ENCODE assay signal across 8 mouse cellular contexts in genomic region chr15:10470941-10471340, GRCm38 (mm10). TPM values are rescaled to one million over a fixed set of nuclear protein-coding genes. Genes with fewer than 3 reads are reported as not detected.
DNase-seq lines count a peak whose midpoint lies in the region; ATAC-seq and TF ChIP-seq lines count a peak whose summit lies in the region.

No protein-coding gene starts in this region.

- no peak for TF ChIP-seq EP300 in MEL (IDR thresholded peaks at IDR 0.05; ENCODE audit: low read depth in 1 of 2, low read length in 2 of 2)

- 0 out of 2 replicates have a peak, but pooled peaks cover 7% of the 10 kb centered on the region for H3K36me3 ChIP-seq in heart, embryonic 16.5 days (ENCODE audit: control insufficient read depth, insufficient read depth)
- H3K36me3 ChIP-seq in MEL (ENCODE audit: control insufficient read depth in 1 of 2, insufficient read depth in 2 of 2, low read length in 2 of 2): peaks cover 5 to 12% of the 10 kb centered on the region in 2 experiments
- peaks cover 14% of the 10 kb centered on the region for H3K36me3 ChIP-seq in hindbrain, embryonic 13.5 days
- peaks cover 10% of the 10 kb centered on the region for H3K36me3 ChIP-seq in midbrain, embryonic 13.5 days

- H3K27ac ChIP-seq in heart, embryonic 16.5 days (ENCODE audit: low read length): peak overlapping the region; percentile 25; the same call in 1 of the 2 replicates
- peak overlapping the region; percentile 30 for H3K27ac ChIP-seq in MEL (ENCODE audit: control insufficient read depth, low read depth, low read length)
- H3K27ac ChIP-seq in hindbrain, embryonic 13.5 days: no peak overlapping the region
- no peak overlapping the region for H3K27ac ChIP-seq in midbrain, embryonic 13.5 days

- peaks cover 30% of the 10 kb centered on the region for H3K79me2 ChIP-seq in MEL (ENCODE audit: control insufficient read depth, insufficient read depth, low read length, poor library complexity)

- H3K4me2 ChIP-seq in heart, embryonic 16.5 days (ENCODE audit: low read depth, low read length): peak overlapping the region; percentile 93
- peak overlapping the region; percentile 82 for H3K4me2 ChIP-seq in hindbrain, embryonic 13.5 days
- peak overlapping the region; percentile 86 for H3K4me2 ChIP-seq in midbrain, embryonic 13.5 days (replicated peaks)

- peak overlapping the region; percentile 92 for H3K4me3 ChIP-seq in heart, embryonic 16.5 days (ENCODE audit: low read length)
- peak overlapping the region; percentile 68 for H3K4me3 ChIP-seq in MEL (ENCODE audit: control insufficient read depth in 1 of 2, insufficient read depth in 1 of 2, low read depth in 2 of 2, low read length in 2 of 2)
- peak overlapping the region; percentile 88 for H3K4me3 ChIP-seq in hindbrain, embryonic 13.5 days
- peak overlapping the region; percentile 69 for H3K4me3 ChIP-seq in midbrain, embryonic 13.5 days (replicated peaks)

- ATAC-seq in heart, embryonic 16.5 days (replicated peaks; ENCODE audit: extremely low read depth, insufficient read depth, low FRiP score): no peak
- no peak; the same call in 1 of the 2 replicates for ATAC-seq in hindbrain, embryonic 13.5 days (ENCODE audit: low FRiP score)
- peak; percentile 28; the same call in 1 of the 2 replicates for ATAC-seq in midbrain, embryonic 13.5 days
- no peak for ATAC-seq in inflammation-experienced regulatory T-cells, adult 6 months
- no peak for ATAC-seq in activated CD4-positive, CD25-positive, alpha-beta regulatory T cell, adult 4 months

- peak overlapping the region; percentile 91 for H3K9ac ChIP-seq in heart, embryonic 16.5 days (ENCODE audit: low read length)
- H3K9ac ChIP-seq in MEL (ENCODE audit: control insufficient read depth, low read depth, low read length, poor library complexity, severe bottlenecking): peak overlapping the region; percentile 66
- peak overlapping the region; percentile 90 for H3K9ac ChIP-seq in hindbrain, embryonic 13.5 days
- H3K9ac ChIP-seq in midbrain, embryonic 13.5 days (replicated peaks): peak overlapping the region; percentile 81

- 13% methylated on average over 3 of the region's 3 CpGs for WGBS in heart, embryonic 16.5 days
- WGBS in hindbrain, embryonic 13.5 days: 13% methylated on average over 3 of the region's 3 CpGs
- WGBS in midbrain, embryonic 13.5 days: 13% methylated on average over 3 of the region's 3 CpGs

- TF ChIP-seq POLR2A in MEL (IDR thresholded peaks at IDR 0.05; ENCODE audit: control insufficient read depth in 1 of 2, insufficient read depth in 1 of 2, low read depth in 1 of 2, low read length in 2 of 2, poor library complexity in 1 of 2): no peak

- H3K4me1 ChIP-seq in heart, embryonic 16.5 days (ENCODE audit: control insufficient read depth, insufficient read depth, low read length): peaks cover 8% of the 10 kb centered on the region; the same call in 1 of the 2 replicates
- H3K4me1 ChIP-seq in MEL (ENCODE audit: control insufficient read depth in 1 of 2, insufficient read depth in 2 of 2, low read length in 2 of 2): peaks cover 5 to 11% of the 10 kb centered on the region in 2 experiments
- peaks cover 23% of the 10 kb centered on the region for H3K4me1 ChIP-seq in hindbrain, embryonic 13.5 days (replicated peaks)
- peaks cover 22% of the 10 kb centered on the region for H3K4me1 ChIP-seq in midbrain, embryonic 13.5 days (replicated peaks)

- no peak for TF ChIP-seq RAD21 in MEL (IDR thresholded peaks at IDR 0.05; ENCODE audit: low read depth, low read length)

- TF ChIP-seq CTCF in MEL (IDR thresholded peaks at IDR 0.05 in 2 of 3, conservative IDR thresholded peaks at IDR 0.05 in 1 of 3; ENCODE audit: control insufficient read depth in 1 of 3, insufficient read depth in 1 of 3, low read depth in 2 of 3, low read length in 3 of 3, poor library complexity in 1 of 3, severe bottlenecking in 1 of 3): no peak

- no peaks in the 10 kb centered on the region for H3K27me3 ChIP-seq in heart, embryonic 16.5 days (ENCODE audit: control insufficient read depth, insufficient read depth, low read length)
- H3K27me3 ChIP-seq in MEL (ENCODE audit: control insufficient read depth in 1 of 2, insufficient read depth in 2 of 2, low read length in 2 of 2): no peaks in the 10 kb centered on the region
- H3K27me3 ChIP-seq in hindbrain, embryonic 13.5 days: no peaks in the 10 kb centered on the region
- H3K27me3 ChIP-seq in midbrain, embryonic 13.5 days: no peaks in the 10 kb centered on the region

- no peak for DNase-seq in heart, adult 9 months (ENCODE audit: low spot score in 2 of 2)
- DNase-seq in MEL (ENCODE audit: low read depth, low spot score): no peak
- no peak for DNase-seq in frontal cortex, postnatal 14 days (ENCODE audit: low spot score in 2 of 2)

- H3K9me3 ChIP-seq in heart, embryonic 16.5 days (replicated peaks; ENCODE audit: control insufficient read depth, low read length): no peaks in the 10 kb centered on the region
- H3K9me3 ChIP-seq in MEL (replicated peaks; ENCODE audit: insufficient read depth, low read length): no peaks in the 10 kb centered on the region
- H3K9me3 ChIP-seq in hindbrain, embryonic 13.5 days: no peaks in the 10 kb centered on the region
- H3K9me3 ChIP-seq in midbrain, embryonic 13.5 days: no peaks in the 10 kb centered on the region

TF ChIP-seq in MEL, 35 proteins besides CTCF, POLR2A, EP300 and RAD21:
- no peak for TF ChIP-seq RCOR1 (IDR thresholded peaks at IDR 0.05; ENCODE audit: low read depth, low read length)
- TF ChIP-seq ETS1 (IDR thresholded peaks at IDR 0.05; ENCODE audit: low read depth, low read length): peak; percentile 2; the same call in 1 of the 2 replicates
TF ChIP-seq in MEL: peak in this region for 1.

RNA-seq across cellular contexts. Expression of gene Dnajc21, which starts 0.6 kb away (rescaled TPM):
- polyA plus RNA-seq in heart, embryonic 16.5 days (2015; fragmentation: Nextera tagmentation; extraction: Ambion mirVana): 6.0 and 6.2 TPM in 2 replicates
- total RNA-seq in MEL (2012; rRNA removed): 40.8 and 44.0 TPM in 2 replicates
- 100 to 1,000 TPM in 1 of 2 experiments, 10 to 100 TPM in 1; 83.6 to 136 TPM for polyA plus RNA-seq in MEL (2012; ENCODE audit: insufficient read depth in 1 of 2, insufficient read length in 2 of 2, low read depth in 1 of 2, low replicate concordance in 2 of 2, missing spikeins in 1 of 2)
- 7.8 and 9.0 TPM in 2 replicates for polyA plus RNA-seq in hindbrain, embryonic 13.5 days (2015; fragmentation: Nextera tagmentation; extraction: Ambion mirVana)
- polyA plus RNA-seq in midbrain, embryonic 13.5 days (2015; fragmentation: Nextera tagmentation; extraction: Ambion mirVana): 9.8 and 10.5 TPM in 2 replicates
- polyA plus RNA-seq in inflammation-experienced regulatory T-cells, adult 6 months (2017; shearing (Covaris generic)): 10 to 100 TPM; 13.1 to 15.4 (median 15.0) TPM
- 10 to 100 TPM; 11.7 to 13.9 TPM for polyA plus RNA-seq in activated CD4-positive, CD25-positive, alpha-beta regulatory T cell, adult 4 months (2017; shearing (Covaris generic))

RNA-seq across cellular contexts. Expression of gene Brix1, which starts 14.8 kb away (rescaled TPM):
- polyA plus RNA-seq in heart, embryonic 16.5 days (2015; fragmentation: Nextera tagmentation; extraction: Ambion mirVana): 48.5 and 63.7 TPM in 2 replicates
- total RNA-seq in MEL (2012; rRNA removed): 57.5 and 66.6 TPM in 2 replicates
- 100 to 1,000 TPM in 1 of 2 experiments, 10 to 100 TPM in 1; 72.9 to 319 TPM for polyA plus RNA-seq in MEL (2012; ENCODE audit: insufficient read depth in 1 of 2, insufficient read length in 2 of 2, low read depth in 1 of 2, low replicate concordance in 2 of 2, missing spikeins in 1 of 2)
- 64.9 and 70.0 TPM in 2 replicates for polyA plus RNA-seq in hindbrain, embryonic 13.5 days (2015; fragmentation: Nextera tagmentation; extraction: Ambion mirVana)
- polyA plus RNA-seq in midbrain, embryonic 13.5 days (2015; fragmentation: Nextera tagmentation; extraction: Ambion mirVana): 70.1 and 93.9 TPM in 2 replicates
- polyA plus RNA-seq in inflammation-experienced regulatory T-cells, adult 6 months (2017; shearing (Covaris generic)): 100 to 1,000 TPM; 128 to 160 (median 154) TPM
- 100 to 1,000 TPM; 145 to 167 TPM for polyA plus RNA-seq in activated CD4-positive, CD25-positive, alpha-beta regulatory T cell, adult 4 months (2017; shearing (Covaris generic))

RNA-seq across cellular contexts. Expression of gene Rad1, which starts 14.9 kb away (rescaled TPM):
- 18.0 and 24.3 TPM in 2 replicates for polyA plus RNA-seq in heart, embryonic 16.5 days (2015; fragmentation: Nextera tagmentation; extraction: Ambion mirVana)
- total RNA-seq in MEL (2012; rRNA removed): 45.7 and 47.0 TPM in 2 replicates
- polyA plus RNA-seq in MEL (2012; ENCODE audit: insufficient read depth in 1 of 2, insufficient read length in 2 of 2, low read depth in 1 of 2, low replicate concordance in 2 of 2, missing spikeins in 1 of 2): 10 to 100 TPM in 1 of 2 experiments, not detected in 1; 34.6 TPM
- polyA plus RNA-seq in hindbrain, embryonic 13.5 days (2015; fragmentation: Nextera tagmentation; extraction: Ambion mirVana): 26.0 and 29.4 TPM in 2 replicates
- polyA plus RNA-seq in midbrain, embryonic 13.5 days (2015; fragmentation: Nextera tagmentation; extraction: Ambion mirVana): 31.9 and 33.9 TPM in 2 replicates
- polyA plus RNA-seq in inflammation-experienced regulatory T-cells, adult 6 months (2017; shearing (Covaris generic)): 10 to 100 TPM; 26.5 to 33.0 (median 26.6) TPM
- 10 to 100 TPM; 26.8 TPM for polyA plus RNA-seq in activated CD4-positive, CD25-positive, alpha-beta regulatory T cell, adult 4 months (2017; shearing (Covaris generic))

Comparison
In these comparisons a context has a peak if more than half of its experiments do, and no peak if none do; other contexts are left out.
1. H3K27ac ChIP-seq: peak in heart, embryonic 16.5 days (single experiment) and MEL (single experiment); none in hindbrain, embryonic 13.5 days (single experiment) and midbrain, embryonic 13.5 days (single experiment).
2. Peak in every context shown above with its lines, with median percentiles within 50 percentile points of each other: H3K4me2 ChIP-seq, H3K4me3 ChIP-seq and H3K9ac ChIP-seq.